Mouse (Mus musculus): ENCODE measurements at regions not wholly inside any gene's neighbourhood (a gene's known extent, or its start where the extent isn't known, plus 50 kb on each side); places are given as distances from the start of the nearest gene placed in this dataset.

GRCm38 (mm10) chr16:65312947-65313346, 207.3 kb upstream of the Htr1f start:
- TF ChIP-seq CTCF (IDR thresholded peaks at IDR 0.05; ENCODE audit: borderline replicate concordance, insufficient read depth, low read length): no peak
- TF ChIP-seq POLR2A (IDR thresholded peaks at IDR 0.05; ENCODE audit: low read depth, low read length): no peak

All from embryonic fibroblast, embryonic 13.5 days (primary cell).